Mouse (Mus musculus) midbrain, embryonic 11.5 days (tissue): ENCODE measurements at regions not wholly inside any gene's neighbourhood (a gene's known extent, or its start where the extent isn't known, plus 50 kb on each side); places are given as distances from the start of the nearest gene placed in this dataset.

Experiments
- ATAC-seq: fragments of 200-750 bp; cut with Nextera tagmentation; 2 replicates; pipeline ENCODE4 v1.8.0; 2017; ENCODE audit warnings: moderate TSS enrichment, moderate library complexity; ENCODE audit not compliant: low FRiP score
- DNase-seq: peaks from one replicate; pipeline ENCODE4 v3.0.0; 2015; ENCODE audit warnings: low spot score; ENCODE audit errors: missing footprints
- H3K27ac ChIP-seq: fragments of 300-500 bp; sonication (generic); 2 replicates; pipeline ENCODE4 v1.5.1; 2014; ENCODE audit warnings: low read depth, low read length
- H3K27me3 ChIP-seq: fragments of 300-500 bp; sonication (generic); 2 replicates; pipeline ENCODE4 v1.6.1; 2014; ENCODE audit warnings: mild to moderate bottlenecking, low read length, moderate library complexity, mixed read lengths; ENCODE audit not compliant: control insufficient read depth, insufficient read depth
- H3K36me3 ChIP-seq: fragments of 300-500 bp; sonication (generic); 2 replicates; pipeline ENCODE4 v1.6.1; 2014; ENCODE audit warnings: mild to moderate bottlenecking, low read length, moderate library complexity, mixed read lengths; ENCODE audit not compliant: control insufficient read depth, insufficient read depth
- H3K4me1 ChIP-seq: fragments of 300-500 bp; sonication (generic); 2 replicates; pipeline ENCODE4 v1.6.1; 2014; ENCODE audit warnings: low read length; ENCODE audit not compliant: control insufficient read depth, insufficient read depth
- H3K4me2 ChIP-seq: fragments of 300-500 bp; sonication (generic); 2 replicates; pipeline ENCODE4 v1.6.1; 2014; ENCODE audit warnings: mild to moderate bottlenecking, moderate library complexity
- H3K4me3 ChIP-seq: fragments of 300-500 bp; sonication (generic); 2 replicates; pipeline ENCODE4 v1.5.1; 2014; ENCODE audit warnings: low read depth, low read length
- H3K9ac ChIP-seq: fragments of 300-500 bp; sonication (generic); 2 replicates; pipeline ENCODE4 v1.6.1; 2014; ENCODE audit warnings: low read length
- H3K9me3 ChIP-seq: fragments of 300-500 bp; sonication (generic); 2 replicates; pipeline ENCODE4 v1.6.1; 2016; ENCODE audit warnings: low read length; ENCODE audit not compliant: control insufficient read depth
- WGBS: fragments of 180-500 bp; shearing (Covaris S2); extraction: QIAGEN DNeasy Blood & Tissue Kit; methylation state at CpG from one replicate; pipeline ENCODE4 v1.1.7; 2014; 5-methylcytosine and 5-hydroxymethylcytosine counted together

DNA sequence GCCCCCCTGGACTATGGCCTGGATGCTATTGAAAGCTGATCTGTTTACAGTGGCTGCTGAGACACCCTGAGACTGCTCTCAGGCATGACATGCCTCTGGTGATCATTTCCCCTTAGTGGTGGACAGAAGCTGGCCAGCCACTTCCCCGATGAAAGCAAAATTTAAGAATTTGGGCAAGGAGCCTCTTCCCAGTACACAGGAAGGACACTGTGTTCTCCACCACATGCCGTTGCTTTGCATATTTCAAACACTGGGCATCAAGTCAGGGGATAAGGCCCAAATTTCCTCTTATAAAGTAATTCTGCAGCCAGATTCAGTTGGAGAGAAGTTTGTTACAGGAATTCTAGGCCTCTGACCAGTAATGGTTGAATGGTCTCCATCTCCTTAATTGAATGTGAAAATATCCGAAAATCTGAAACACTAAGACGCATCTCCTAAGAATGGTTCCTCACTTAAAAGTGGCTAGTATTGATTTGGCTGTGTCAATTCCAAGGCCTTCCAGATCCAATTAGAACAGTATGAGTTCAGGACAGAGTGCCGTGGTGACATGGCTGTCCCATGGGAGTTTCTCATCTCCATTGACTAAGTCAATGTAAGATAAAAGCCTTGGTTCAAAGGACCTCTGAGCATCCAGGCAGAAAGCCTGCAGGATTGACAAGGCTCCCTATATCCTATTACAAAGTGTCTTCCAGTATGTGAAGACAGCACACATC lies 638.5 kb upstream of the Arid1b start:
- Histone ChIP-seq H3K36me3 (no peaks in the 10 kb centered on the region), H3K27me3 (no peaks in the 10 kb centered on the region), H3K4me2 (no peak overlapping the region), H3K27ac (no peak overlapping the region), H3K9ac (no peak overlapping the region), H3K4me1 (no peaks in the 10 kb centered on the region), H3K4me3 (no peak overlapping the region), H3K9me3 (no peaks in the 10 kb centered on the region)
- DNase-seq (no peak), ATAC-seq (no peak)
- 87% methylated on average over 5 of the region's 5 CpGs for WGBS

DNA sequence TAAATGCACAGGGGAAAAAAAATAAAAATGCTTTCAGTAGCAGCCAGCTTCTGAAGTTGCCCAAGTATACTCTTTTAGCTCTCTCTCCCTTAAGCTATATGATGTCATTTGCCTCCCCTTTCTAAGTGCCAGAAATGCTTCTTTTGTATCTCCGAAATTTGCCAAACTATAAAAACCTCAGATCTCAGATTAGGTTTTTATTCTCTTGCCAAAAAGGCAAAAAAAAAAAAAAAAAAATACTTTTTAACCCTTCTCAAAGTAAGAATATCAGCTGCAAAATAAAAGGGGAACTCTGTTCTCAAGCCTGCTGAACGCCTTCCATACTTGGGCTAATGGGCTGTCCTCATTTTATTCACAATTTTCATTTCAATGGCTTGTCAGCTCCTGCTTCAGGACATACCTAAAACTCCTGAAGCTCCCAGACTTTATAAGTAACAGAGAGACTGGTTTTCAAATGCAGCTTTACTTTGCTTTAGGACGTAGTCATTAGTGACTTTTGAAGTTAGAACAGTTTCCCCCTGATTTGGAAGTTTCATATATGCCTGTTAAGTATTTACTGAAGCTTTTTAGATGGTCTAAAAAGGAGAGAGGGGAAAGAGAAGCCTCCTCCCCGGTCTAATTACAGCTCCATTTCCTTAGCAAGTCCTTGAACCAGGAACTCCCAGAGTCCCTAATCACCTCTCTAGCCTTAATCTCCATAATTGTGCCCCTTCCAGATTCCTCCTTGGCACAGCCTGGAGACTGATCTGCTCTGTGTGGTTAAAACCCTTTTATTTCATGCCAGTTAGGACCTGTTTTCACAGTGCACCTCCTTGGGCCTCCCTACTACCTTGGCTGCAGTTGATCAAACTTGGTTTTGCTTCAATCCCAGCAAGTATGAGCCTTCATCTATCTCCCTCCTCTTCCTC lies 633.5 kb upstream of the Arid1b start:
- no peaks in the 10 kb centered on the region for H3K4me1 ChIP-seq
- H3K27me3 ChIP-seq = no peaks in the 10 kb centered on the region
- ATAC-seq (no peak), DNase-seq (no peak)
- WGBS = 74% methylated on average over 4 of the region's 4 CpGs
- H3K4me2 ChIP-seq = no peak overlapping the region
- H3K27ac ChIP-seq = no peak overlapping the region
- no peaks in the 10 kb centered on the region for H3K36me3 ChIP-seq
- H3K9ac ChIP-seq = no peak overlapping the region
- no peak overlapping the region for H3K4me3 ChIP-seq
- no peaks in the 10 kb centered on the region for H3K9me3 ChIP-seq

DNA sequence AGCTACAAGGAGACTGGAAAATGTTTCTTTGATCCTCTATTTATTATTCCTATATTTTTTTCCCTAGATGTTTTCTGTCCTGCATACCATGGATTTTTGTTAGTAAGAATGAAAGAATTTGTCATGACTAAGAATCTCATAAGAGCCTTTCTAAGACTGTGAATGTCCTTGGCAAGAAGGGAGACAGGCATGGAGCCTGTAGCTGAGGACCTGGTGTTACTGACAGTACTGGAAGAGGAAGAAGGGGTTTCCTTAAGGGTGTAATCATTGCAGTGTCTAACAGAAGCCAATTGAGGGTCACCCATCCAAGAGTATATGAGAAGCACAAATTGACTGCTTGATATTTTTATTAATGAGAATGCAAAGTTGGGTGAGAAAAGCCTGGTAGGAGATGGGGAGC lies 628.3 kb upstream of the Arid1b start:
- Histone ChIP-seq H3K36me3 (no peaks in the 10 kb centered on the region), H3K9ac (no peak overlapping the region), H3K27ac (no peak overlapping the region), H3K4me2 (no peak overlapping the region), H3K4me1 (no peaks in the 10 kb centered on the region), H3K4me3 (no peak overlapping the region), H3K9me3 (no peaks in the 10 kb centered on the region), H3K27me3 (no peaks in the 10 kb centered on the region)
- ATAC-seq = no peak
- no peak for DNase-seq

DNA sequence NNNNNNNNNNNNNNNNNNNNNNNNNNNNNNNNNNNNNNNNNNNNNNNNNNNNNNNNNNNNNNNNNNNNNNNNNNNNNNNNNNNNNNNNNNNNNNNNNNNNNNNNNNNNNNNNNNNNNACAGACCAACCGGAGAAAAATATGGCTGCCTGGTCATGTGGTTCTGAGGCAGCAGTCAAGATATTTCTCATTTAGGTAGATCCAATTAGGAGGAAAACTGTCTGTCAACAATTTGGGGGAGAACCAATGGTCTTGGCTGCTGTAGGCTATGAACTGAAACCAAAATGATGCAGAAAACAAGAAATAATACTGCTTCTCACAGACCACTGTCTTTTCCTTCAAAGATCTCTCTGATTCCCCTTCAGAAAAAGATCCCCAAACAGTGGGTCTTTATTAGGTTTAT lies 613.7 kb upstream of the Arid1b start:
- H3K4me3 ChIP-seq = no peak overlapping the region
- no peak for DNase-seq
- no peaks in the 10 kb centered on the region for H3K9me3 ChIP-seq
- H3K4me1 ChIP-seq = no peaks in the 10 kb centered on the region
- no peak overlapping the region for H3K9ac ChIP-seq
- ATAC-seq = no peak
- no peak overlapping the region for H3K4me2 ChIP-seq
- no peaks in the 10 kb centered on the region for H3K36me3 ChIP-seq
- WGBS = 90% methylated on average over 1 of the region's 1 CpGs
- no peak overlapping the region for H3K27ac ChIP-seq
- H3K27me3 ChIP-seq = no peaks in the 10 kb centered on the region

DNA sequence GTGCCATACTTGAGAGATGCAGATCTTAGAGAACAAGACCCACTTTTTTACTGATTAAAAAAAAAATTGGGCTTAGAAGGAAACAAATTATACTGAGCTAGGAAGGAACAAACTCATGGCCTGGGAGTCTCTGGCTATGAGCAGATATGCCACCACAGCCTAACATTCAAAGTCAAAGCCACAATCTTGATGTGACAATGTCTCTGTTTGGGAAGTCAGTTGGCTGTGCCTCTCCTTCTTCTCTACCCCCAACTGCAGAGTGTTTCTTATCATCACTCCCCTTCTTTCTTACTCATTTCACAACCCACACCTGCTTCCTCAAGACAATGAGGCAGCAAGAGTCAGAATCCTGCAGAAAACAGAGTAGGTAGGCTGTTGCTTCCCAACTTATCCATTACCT lies 613.3 kb upstream of the Arid1b start:
- no peak overlapping the region for H3K9ac ChIP-seq
- DNase-seq (no peak), ATAC-seq (no peak)
- no peak overlapping the region for H3K4me2 ChIP-seq
- H3K27me3 ChIP-seq = no peaks in the 10 kb centered on the region
- no peaks in the 10 kb centered on the region for H3K9me3 ChIP-seq
- H3K4me3 ChIP-seq = no peak overlapping the region
- H3K27ac ChIP-seq = no peak overlapping the region
- H3K4me1 ChIP-seq = no peaks in the 10 kb centered on the region
- H3K36me3 ChIP-seq = no peaks in the 10 kb centered on the region

DNA sequence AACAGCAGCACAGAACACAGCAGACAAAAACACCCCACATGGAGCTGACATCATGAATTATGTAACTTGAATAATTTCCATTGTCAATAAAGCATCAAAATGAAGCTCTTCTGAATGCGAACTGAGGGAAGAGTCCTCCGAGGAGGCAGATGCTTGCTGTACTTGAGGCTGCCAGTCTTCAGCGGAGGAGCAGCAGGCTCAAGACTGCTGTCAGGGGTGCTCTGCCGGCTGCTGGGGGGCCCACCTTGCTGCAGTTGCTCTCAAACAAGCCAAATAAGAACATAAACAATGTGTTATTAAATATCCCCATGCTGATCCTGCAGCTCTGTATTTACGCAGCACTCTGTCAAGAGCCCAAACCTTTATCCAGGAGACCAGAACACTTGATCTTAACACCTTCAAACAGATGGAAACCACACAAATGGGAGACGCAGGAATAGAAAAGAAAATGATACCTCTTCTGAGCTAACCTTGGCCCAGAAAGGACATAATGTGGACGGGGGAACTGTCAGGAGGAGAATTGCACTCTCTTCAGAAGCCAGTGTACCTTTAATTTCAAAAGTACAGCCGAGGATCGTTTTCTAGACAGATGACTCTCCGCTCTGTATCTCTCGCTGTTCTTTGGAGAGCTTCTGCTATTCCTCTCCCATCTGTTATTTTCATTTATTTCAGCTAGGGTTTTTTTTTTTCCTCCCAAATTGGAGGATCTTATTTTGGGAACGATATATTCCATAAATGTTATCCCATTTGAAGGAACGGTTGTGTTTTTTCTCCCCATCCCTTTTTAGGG lies 612.0 kb upstream of the Arid1b start:
- H3K27me3 ChIP-seq = no peaks in the 10 kb centered on the region

DNA sequence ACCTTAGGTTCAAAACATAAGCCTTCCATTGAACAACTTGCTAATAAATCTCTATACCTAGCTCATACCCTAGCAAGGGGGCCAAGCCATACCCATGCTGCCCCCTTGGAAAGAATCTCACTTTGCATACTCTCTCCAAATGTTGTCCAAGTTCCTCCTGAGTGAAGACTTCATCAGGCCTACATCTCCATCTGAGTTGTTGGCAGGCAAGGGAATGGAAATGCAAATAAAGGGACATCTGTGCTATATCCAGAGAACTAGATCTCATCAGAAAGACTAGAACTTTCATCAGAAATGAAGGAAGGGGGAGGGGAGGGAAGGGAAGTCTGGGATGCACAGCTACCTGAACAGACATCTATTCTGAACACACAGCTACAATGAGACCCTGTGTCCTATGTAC lies 611.4 kb upstream of the Arid1b start:
- H3K9ac ChIP-seq = no peak overlapping the region
- H3K27ac ChIP-seq = no peak overlapping the region
- no peaks in the 10 kb centered on the region for H3K4me1 ChIP-seq

More for the DNA sequence above, 612.0 kb upstream of the Arid1b start:
- DNase-seq (no peak), ATAC-seq (no peak)
- Histone ChIP-seq H3K9ac (no peak overlapping the region), H3K27ac (no peak overlapping the region), H3K4me1 (no peaks in the 10 kb centered on the region), H3K36me3 (no peaks in the 10 kb centered on the region), H3K4me3 (no peak overlapping the region), H3K9me3 (no peaks in the 10 kb centered on the region), H3K4me2 (no peak overlapping the region)
- WGBS = 90% methylated on average over 13 of the region's 13 CpGs

DNA sequence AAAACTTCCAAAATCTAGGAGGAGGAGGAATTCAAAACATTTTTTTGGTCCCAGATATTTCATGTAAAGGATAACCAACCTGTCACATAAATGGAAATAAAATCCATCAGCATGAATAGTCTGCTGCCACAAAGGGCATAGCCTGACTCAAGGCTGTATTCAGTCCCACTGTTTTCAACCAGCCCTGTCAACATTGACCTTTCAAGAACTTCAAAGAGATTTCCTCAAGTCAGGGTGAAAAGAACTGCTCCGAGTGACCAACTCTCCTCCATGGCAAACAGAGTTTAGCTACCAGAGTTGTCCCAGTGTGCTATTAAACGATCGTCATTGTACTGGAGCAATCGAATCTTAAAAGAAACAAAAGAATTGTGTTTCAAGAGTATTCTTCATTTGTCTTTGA lies 606.5 kb upstream of the Arid1b start:
- no peaks in the 10 kb centered on the region for H3K9me3 ChIP-seq
- ATAC-seq (no peak), DNase-seq (no peak)
- H3K27ac ChIP-seq = no peak overlapping the region
- 49% methylated on average over 4 of the region's 4 CpGs for WGBS
- H3K4me2 ChIP-seq = no peak overlapping the region
- no peak overlapping the region for H3K4me3 ChIP-seq
- no peaks in the 10 kb centered on the region for H3K36me3 ChIP-seq
- no peaks in the 10 kb centered on the region for H3K27me3 ChIP-seq
- H3K4me1 ChIP-seq = no peaks in the 10 kb centered on the region
- no peak overlapping the region for H3K9ac ChIP-seq

More for the DNA sequence above, 611.4 kb upstream of the Arid1b start:
- Histone ChIP-seq H3K36me3 (no peaks in the 10 kb centered on the region), H3K27me3 (no peaks in the 10 kb centered on the region), H3K4me3 (no peak overlapping the region), H3K4me2 (no peak overlapping the region), H3K9me3 (no peaks in the 10 kb centered on the region)
- ATAC-seq (no peak), DNase-seq (no peak)

DNA sequence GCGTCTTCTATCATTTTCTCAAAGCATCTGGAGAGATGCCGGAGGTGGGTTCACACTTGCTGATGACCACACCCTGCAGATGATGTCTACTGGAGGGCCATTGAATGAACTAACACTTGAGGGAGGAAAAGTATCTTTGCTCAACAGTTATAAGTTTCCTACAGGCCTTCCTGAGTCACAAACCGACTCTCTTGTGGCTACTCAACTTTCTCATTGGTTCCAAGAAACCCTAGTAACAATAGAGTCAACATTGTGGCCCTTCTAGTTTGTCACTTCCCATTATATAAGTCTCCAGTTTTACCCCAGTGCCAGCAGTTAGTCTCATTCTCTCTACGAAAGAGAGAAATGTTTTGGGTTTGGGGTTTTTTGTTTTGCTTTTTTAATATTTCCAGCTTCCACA lies 604.1 kb upstream of the Arid1b start:
- H3K27ac ChIP-seq = no peak overlapping the region
- no peak overlapping the region for H3K4me3 ChIP-seq
- no peak overlapping the region for H3K4me2 ChIP-seq
- no peaks in the 10 kb centered on the region for H3K4me1 ChIP-seq
- no peaks in the 10 kb centered on the region for H3K27me3 ChIP-seq
- DNase-seq (no peak), ATAC-seq (no peak)
- H3K36me3 ChIP-seq = no peaks in the 10 kb centered on the region
- no peaks in the 10 kb centered on the region for H3K9me3 ChIP-seq
- H3K9ac ChIP-seq = no peak overlapping the region
- WGBS = 85% methylated on average over 4 of the region's 4 CpGs
